Mouse (Mus musculus) spleen, postnatal 10 days (tissue): ENCODE measurements around the gene Clip1.
"Not testable (repeated sequence)": the region's sequence is repeated elsewhere in the genome, so short reads cannot be mapped to it uniquely, and the experiment has no call there.

Source experiments
- DNase-seq, 2 experiments: peaks; one replicate each; pipeline ENCODE4 v3.0.0; 2021 to 2022; ENCODE audit warnings: low spot score in 2 of 2

Gene Clip1

GRCm38 (mm10) chr5:123684221-123685144 is at the start of gene Clip1:
TSS of gene Clip1 (minus strand) at chr5:123684618.
- peak; percentile 18 to 76 for DNase-seq

- DNase-seq, result no peak
Measured at GRCm38 (mm10) chr5:123730981-123731380, 46.6 kb upstream of the Clip1 start.

- DNase-seq, result not testable (repeated sequence)
Measured at GRCm38 (mm10) chr5:123723816-123724215, 39.4 kb upstream of the Clip1 start.

GRCm38 (mm10) chr5:123720328-123721311 is 36.2 kb upstream of the Clip1 start, which contains the start of gene Zcchc8:
TSS of gene Zcchc8 (minus strand) at chr5:123721100.
- peak; percentile 92 to 93 for DNase-seq

GRCm38 (mm10) chr5:123714622-123715021 is 30.2 kb upstream of the Clip1 start:
- no peak for DNase-seq

GRCm38 (mm10) chr5:123713782-123714181 is 29.4 kb upstream of the Clip1 start:
- no peak for DNase-seq

GRCm38 (mm10) chr5:123709571-123709970 is 25.2 kb upstream of the Clip1 start:
- no peak for DNase-seq

- DNase-seq, result no peak
Measured at GRCm38 (mm10) chr5:123708598-123708997, 24.2 kb upstream of the Clip1 start.

GRCm38 (mm10) chr5:123700625-123701024 is 16.2 kb upstream of the Clip1 start:
- peak in 1 of 2 experiments; percentile 33 for DNase-seq

GRCm38 (mm10) chr5:123699198-123699597 is 14.8 kb upstream of the Clip1 start:
- peak; percentile 62 to 86 for DNase-seq

GRCm38 (mm10) chr5:123696961-123697360 is 12.5 kb upstream of the Clip1 start:
- DNase-seq, result no peak

- no peak for DNase-seq
Measured at GRCm38 (mm10) chr5:123696244-123696643, 11.8 kb upstream of the Clip1 start.

- DNase-seq, result no peak
Measured at GRCm38 (mm10) chr5:123694468-123694867, 10.1 kb upstream of the Clip1 start.

- peak; percentile 65 to 78 for DNase-seq
Measured at GRCm38 (mm10) chr5:123683377-123684220, 819 bp downstream of the Clip1 start.

GRCm38 (mm10) chr5:123683043-123683376 is 1.4 kb downstream of the Clip1 start:
- DNase-seq, result no peak

GRCm38 (mm10) chr5:123682372-123682771 is 2.0 kb downstream of the Clip1 start:
- no peak for DNase-seq

- DNase-seq, result no peak
Measured at GRCm38 (mm10) chr5:123679546-123680263, 4.7 kb downstream of the Clip1 start.

GRCm38 (mm10) chr5:123679106-123679505 is 5.3 kb downstream of the Clip1 start:
- DNase-seq, result no peak

- no peak for DNase-seq
Measured at GRCm38 (mm10) chr5:123675717-123676116, 8.7 kb downstream of the Clip1 start.

GRCm38 (mm10) chr5:123675221-123675620 is 9.2 kb downstream of the Clip1 start:
- DNase-seq, result no peak

GRCm38 (mm10) chr5:123671473-123671820 is 13.0 kb downstream of the Clip1 start:
- DNase-seq, result no peak
